Mouse (Mus musculus) liver, embryonic 16.5 days (tissue): ENCODE measurements around the gene Fcgr4. TPM values are rescaled to one million over a fixed set of nuclear protein-coding genes. Genes with fewer than 3 reads are reported as not detected.

ENCODE experiments used
- ATAC-seq: fragments of 200-750 bp; cut with Nextera tagmentation; 2 replicates; pipeline ENCODE4 v1.8.0; 2017; ENCODE audit warnings: low read depth, mild to moderate bottlenecking, moderate number of reproducible peaks, moderate library complexity
- H3K27ac ChIP-seq: fragments of 300-500 bp; sonication (generic); 2 replicates; pipeline ENCODE4 v1.5.1; 2014; ENCODE audit warnings: mild to moderate bottlenecking, low read length
- H3K27me3 ChIP-seq: fragments of 300-500 bp; sonication (generic); 2 replicates; pipeline ENCODE4 v1.6.1; 2014; ENCODE audit warnings: low read depth, low read length, mixed read lengths; ENCODE audit not compliant: control insufficient read depth, insufficient read depth
- H3K36me3 ChIP-seq: fragments of 300-500 bp; sonication (generic); 2 replicates; pipeline ENCODE4 v1.6.1; 2014; ENCODE audit warnings: mild to moderate bottlenecking; ENCODE audit not compliant: control insufficient read depth, insufficient read depth
- H3K4me1 ChIP-seq: fragments of 300-500 bp; sonication (generic); 2 replicates; pipeline ENCODE4 v1.6.1; 2014; ENCODE audit warnings: low read depth, low read length, mixed read lengths; ENCODE audit not compliant: control insufficient read depth
- H3K4me2 ChIP-seq: fragments of 300-500 bp; sonication (generic); 2 replicates; pipeline ENCODE4 v1.6.1; 2014; ENCODE audit warnings: low read depth, low read length, mixed read lengths
- H3K4me3 ChIP-seq: fragments of 300-500 bp; sonication (generic); 2 replicates; pipeline ENCODE4 v1.5.1; 2014; ENCODE audit warnings: low read depth, mild to moderate bottlenecking, low read length
- H3K9ac ChIP-seq: fragments of 300-500 bp; sonication (generic); 2 replicates; pipeline ENCODE4 v1.6.1; 2014; ENCODE audit warnings: low read depth, low read length
- H3K9me3 ChIP-seq: fragments of 300-500 bp; sonication (generic); replicated peaks from 2 replicates; pipeline ENCODE4 v1.6.1; 2016; ENCODE audit warnings: low read length; ENCODE audit not compliant: control insufficient read depth
- WGBS: fragments of 180-500 bp; shearing (Covaris S2); extraction: QIAGEN DNeasy Blood & Tissue Kit; methylation state at CpG from one replicate; pipeline ENCODE4 v1.1.7; 2014; ENCODE audit not compliant: insufficient replicate concordance; 5-methylcytosine and 5-hydroxymethylcytosine counted together
- polyA plus RNA-seq: library from polyadenylated mRNA; unstranded; fragments of >200 nt; fragmentation: Nextera tagmentation; extraction: Ambion mirVana; gene quantifications from 2 replicates; pipeline ENCODE4 v1.2.1, GENCODE M21; 2015

Gene Fcgr4
- polyA plus RNA-seq, 1 experiment from 2014 or later: 4.3 TPM

DNA sequence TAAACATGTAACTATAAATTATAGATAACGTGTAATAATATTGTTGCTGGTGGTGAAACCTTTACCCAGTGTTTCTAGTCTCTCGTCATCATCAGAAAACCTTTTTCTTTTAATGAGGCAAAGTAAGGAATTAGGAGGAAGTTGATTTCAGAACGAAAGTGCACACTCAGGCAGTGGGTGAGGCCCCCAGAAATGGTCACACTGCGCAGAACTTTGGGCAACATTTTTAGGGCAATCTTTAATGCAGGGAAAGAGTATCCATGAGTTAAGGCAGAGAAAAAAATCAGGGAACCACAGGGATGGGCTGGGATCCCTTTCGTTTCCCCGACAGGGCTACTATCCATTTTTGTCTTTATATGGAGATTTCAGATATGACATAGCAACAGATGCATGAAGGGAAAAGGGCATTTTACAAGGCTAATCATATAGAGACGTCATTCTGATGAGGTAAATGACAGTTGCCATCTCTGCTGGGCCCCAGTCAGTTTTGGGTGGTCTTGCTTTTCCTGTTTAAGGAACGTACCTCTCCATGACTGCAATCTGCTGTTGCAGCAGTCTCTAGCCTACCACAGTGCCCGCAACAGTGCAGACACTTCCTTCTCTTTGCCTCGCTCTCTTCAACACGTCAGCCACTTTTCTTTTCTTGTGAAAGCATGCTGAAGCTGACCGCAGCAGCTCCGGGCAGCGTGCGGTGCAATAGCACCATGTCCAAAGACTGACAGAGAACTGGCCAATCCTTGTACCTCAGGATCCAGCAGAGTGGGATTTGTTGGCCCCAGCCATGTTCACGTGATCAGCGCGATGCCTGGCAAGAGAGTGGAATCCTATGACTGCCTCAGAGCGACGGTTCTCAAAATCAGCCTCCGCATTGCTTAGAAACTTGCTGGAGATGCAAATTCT, 20.7 kb upstream of the Fcgr4 start:
- Histone ChIP-seq H3K4me2 (peak overlapping the region; percentile 32), H3K4me1 (no peaks in the 10 kb centered on the region), H3K36me3 (no peaks in the 10 kb centered on the region), H3K27me3 (no peaks in the 10 kb centered on the region), H3K27ac (peak overlapping the region; percentile 56), H3K4me3 (peak overlapping the region; percentile 22; the same call in 1 of the 2 replicates), H3K9ac (no peak overlapping the region), H3K9me3 (no peaks in the 10 kb centered on the region)
- WGBS: 21% methylated on average over 21 of the region's 21 CpGs
- peak; percentile 66 for ATAC-seq

DNA sequence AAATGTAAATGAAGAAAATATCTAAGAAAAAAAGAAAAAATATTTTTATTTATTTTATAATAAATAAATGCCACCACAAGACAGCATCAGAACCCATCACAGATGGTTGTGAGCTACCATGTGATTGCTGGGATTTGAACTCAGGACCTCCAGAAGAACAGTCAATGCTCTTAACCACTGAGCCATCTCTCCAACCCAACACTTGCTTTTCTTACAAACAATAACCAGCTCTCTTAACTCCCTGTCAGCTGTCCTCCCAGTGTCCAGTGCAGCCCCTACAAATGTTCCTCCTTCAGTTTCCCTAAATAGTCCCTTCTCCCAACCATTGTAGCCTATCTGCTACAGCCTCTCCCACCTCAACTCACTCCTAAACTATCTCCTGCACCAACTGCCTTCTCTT, 18.9 kb upstream of the Fcgr4 start:
- H3K4me1 ChIP-seq: no peaks in the 10 kb centered on the region
- no peak overlapping the region for H3K4me3 ChIP-seq
- no peak overlapping the region for H3K27ac ChIP-seq
- no peaks in the 10 kb centered on the region for H3K36me3 ChIP-seq
- H3K4me2 ChIP-seq: no peak overlapping the region
- H3K9me3 ChIP-seq: no peaks in the 10 kb centered on the region
- H3K27me3 ChIP-seq: no peaks in the 10 kb centered on the region
- no peak for ATAC-seq
- no peak overlapping the region for H3K9ac ChIP-seq

DNA sequence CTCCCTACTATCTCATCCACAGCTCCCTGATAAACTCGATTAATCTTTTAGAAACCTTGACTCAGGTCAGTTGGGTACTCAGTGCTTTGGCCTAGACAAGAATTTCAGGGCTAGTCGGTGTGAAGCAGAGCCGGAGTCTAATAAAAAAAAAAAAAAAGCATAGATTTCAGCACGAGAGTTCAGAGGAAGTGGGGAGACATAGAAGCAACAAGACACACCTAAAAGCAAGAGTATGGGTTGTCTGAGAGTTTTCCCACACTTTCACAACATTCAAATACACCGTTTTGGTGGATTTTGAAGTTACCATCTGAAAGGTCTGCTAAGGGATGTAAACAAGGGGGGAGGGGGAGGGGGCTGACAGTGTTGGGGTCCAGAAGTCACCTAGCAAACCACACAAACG, 13.6 kb upstream of the Fcgr4 start:
- Histone ChIP-seq H3K9me3 (no peaks in the 10 kb centered on the region), H3K27me3 (no peaks in the 10 kb centered on the region), H3K27ac (no peak overlapping the region), H3K4me1 (no peaks in the 10 kb centered on the region), H3K4me2 (no peak overlapping the region), H3K9ac (no peak overlapping the region), H3K36me3 (no peaks in the 10 kb centered on the region), H3K4me3 (no peak overlapping the region)
- ATAC-seq: no peak
- WGBS: 37% methylated on average over 6 of the region's 6 CpGs

DNA sequence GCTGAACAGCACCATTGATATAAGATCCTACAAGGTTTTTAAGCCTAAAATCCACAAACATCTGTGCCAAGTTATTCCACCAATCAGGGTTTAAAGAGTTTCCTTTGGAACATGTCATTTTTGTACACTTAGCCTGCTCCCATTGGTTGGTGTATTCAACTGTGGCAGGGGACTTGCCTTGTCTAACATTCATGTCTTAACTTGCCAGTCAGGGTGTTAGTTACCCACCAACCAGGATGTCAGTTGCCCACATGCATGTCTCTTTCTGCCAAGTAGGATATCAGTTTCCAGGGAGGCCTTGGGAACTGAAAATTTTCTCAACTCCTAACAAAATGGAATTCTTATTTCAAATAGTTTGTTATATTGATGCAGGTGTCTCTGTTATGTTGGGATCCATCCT, 13.1 kb upstream of the Fcgr4 start:
- ATAC-seq: no peak
- H3K4me2 ChIP-seq: no peak overlapping the region
- no peaks in the 10 kb centered on the region for H3K27me3 ChIP-seq
- no peaks in the 10 kb centered on the region for H3K4me1 ChIP-seq
- no peak overlapping the region for H3K4me3 ChIP-seq
- no peak overlapping the region for H3K9ac ChIP-seq
- no peak overlapping the region for H3K27ac ChIP-seq
- H3K36me3 ChIP-seq: no peaks in the 10 kb centered on the region
- no peaks in the 10 kb centered on the region for H3K9me3 ChIP-seq

DNA sequence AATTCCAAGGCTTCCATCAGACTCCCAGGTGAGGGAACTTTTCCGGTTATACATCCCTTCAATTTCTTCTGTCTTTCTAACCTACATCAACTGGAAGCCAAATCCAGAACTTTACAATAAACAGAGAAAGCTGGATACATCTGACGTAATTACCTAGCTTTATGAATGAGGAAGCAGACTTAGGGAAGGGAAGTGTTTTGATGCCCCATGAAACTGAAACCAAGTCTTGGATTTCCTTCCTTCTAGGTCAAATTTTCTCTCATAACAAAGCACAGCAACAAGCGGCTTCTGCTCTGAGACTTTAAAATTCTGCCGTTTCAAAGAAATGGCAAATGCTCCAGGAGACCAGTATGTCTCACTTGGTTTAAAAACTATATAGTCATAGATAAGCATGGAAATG, 12.4 kb upstream of the Fcgr4 start:
- Histone ChIP-seq H3K36me3 (no peaks in the 10 kb centered on the region), H3K9me3 (no peaks in the 10 kb centered on the region), H3K4me1 (no peaks in the 10 kb centered on the region), H3K4me3 (no peak overlapping the region), H3K4me2 (peak overlapping the region; percentile 13; the same call in 1 of the 2 replicates), H3K27ac (peak overlapping the region; percentile 44; the same call in 1 of the 2 replicates), H3K27me3 (no peaks in the 10 kb centered on the region), H3K9ac (no peak overlapping the region)
- ATAC-seq: no peak
- 42% methylated on average over 4 of the region's 4 CpGs for WGBS

DNA sequence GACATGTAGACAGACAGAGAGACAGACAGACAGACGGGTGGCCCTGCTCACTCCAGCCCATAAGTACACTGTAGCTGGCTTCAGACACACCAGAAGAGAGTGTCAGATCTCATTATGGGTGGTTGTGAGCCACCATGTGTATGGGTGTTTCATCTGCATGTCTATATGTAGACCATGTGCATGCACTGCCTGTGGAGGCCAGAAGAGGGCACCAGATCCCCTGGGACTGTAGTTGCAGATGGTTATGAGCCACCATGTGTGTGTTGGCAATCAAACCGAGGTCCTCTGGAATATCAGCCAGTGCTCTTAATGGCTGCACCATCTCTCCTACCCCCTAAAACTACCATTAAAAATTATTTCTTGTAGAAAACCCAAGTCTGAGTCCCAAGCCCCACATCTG, 11.8 kb upstream of the Fcgr4 start:
- Histone ChIP-seq H3K4me2 (peak overlapping the region; percentile 13; the same call in 1 of the 2 replicates), H3K27me3 (no peaks in the 10 kb centered on the region), H3K9ac (no peak overlapping the region), H3K36me3 (no peaks in the 10 kb centered on the region), H3K4me3 (no peak overlapping the region), H3K9me3 (no peaks in the 10 kb centered on the region), H3K27ac (peak overlapping the region; percentile 44; the same call in 1 of the 2 replicates), H3K4me1 (no peaks in the 10 kb centered on the region)
- 70% methylated on average over 2 of the region's 2 CpGs for WGBS
- no peak for ATAC-seq

GRCm38 (mm10) chr1:171011733-171012132, 7.0 kb upstream of the Fcgr4 start:
- WGBS: 51% methylated on average over 4 of the region's 4 CpGs
- H3K36me3 ChIP-seq: no peaks in the 10 kb centered on the region
- H3K27me3 ChIP-seq: no peaks in the 10 kb centered on the region
- no peaks in the 10 kb centered on the region for H3K9me3 ChIP-seq
- H3K4me2 ChIP-seq: no peak overlapping the region
- H3K9ac ChIP-seq: no peak overlapping the region
- ATAC-seq: no peak
- no peak overlapping the region for H3K4me3 ChIP-seq
- H3K27ac ChIP-seq: no peak overlapping the region
- no peaks in the 10 kb centered on the region for H3K4me1 ChIP-seq

DNA sequence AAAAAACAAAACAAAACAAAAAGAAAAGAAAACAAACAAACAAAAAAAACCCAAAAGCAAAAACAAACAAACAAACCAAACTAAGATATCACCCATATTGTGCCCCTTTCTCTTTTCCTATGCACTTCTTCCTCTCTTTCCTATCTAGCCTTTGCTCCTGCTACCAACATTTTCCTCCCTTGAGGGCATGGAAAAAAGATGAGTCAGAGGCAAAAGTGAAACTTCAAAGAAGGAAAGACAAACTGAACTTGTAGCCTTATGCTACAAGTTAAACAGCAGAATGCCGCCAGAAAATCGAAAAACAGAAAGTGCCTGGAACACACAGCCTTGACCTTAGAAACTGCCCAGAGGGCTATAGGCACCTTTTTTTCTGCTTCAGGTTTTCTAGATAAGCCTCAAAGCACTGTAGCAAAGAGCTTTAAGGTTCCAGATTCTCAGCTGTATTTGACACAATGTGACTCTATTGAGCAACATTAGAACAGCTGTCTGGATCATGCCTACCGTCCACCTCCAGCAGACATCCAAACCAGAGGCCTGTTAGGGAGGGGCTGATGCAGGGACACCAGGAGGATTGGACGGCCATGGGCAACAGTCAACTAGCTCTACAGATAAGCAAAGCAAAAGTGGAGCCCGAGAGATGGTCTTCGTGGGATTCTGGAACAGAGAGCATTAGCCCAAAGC, 1.9 kb upstream of the Fcgr4 start:
- peak overlapping the region; percentile 34 for H3K27ac ChIP-seq
- 52% methylated on average over 6 of the region's 6 CpGs for WGBS
- no peaks in the 10 kb centered on the region for H3K27me3 ChIP-seq
- no peak overlapping the region for H3K9ac ChIP-seq
- ATAC-seq: 0 out of 2 replicates have a peak, but pooled peaks have one; percentile 37
- H3K4me2 ChIP-seq: 0 out of 2 replicates have a peak overlapping the region, but pooled peaks have one; percentile 5
- no peaks in the 10 kb centered on the region; the same call in 1 of the 2 replicates for H3K4me1 ChIP-seq
- no peaks in the 10 kb centered on the region for H3K9me3 ChIP-seq
- H3K4me3 ChIP-seq: no peak overlapping the region
- no peaks in the 10 kb centered on the region for H3K36me3 ChIP-seq
